Mouse (Mus musculus) frontal cortex, postnatal 14 days (tissue): ENCODE results near the gene Tspan8.

ENCODE experiments used
- DNase-seq, 2 experiments: peaks; one replicate each; pipeline ENCODE4 v3.0.0; 2022; ENCODE audit warnings: low spot score in 2 of 2

Tspan8 gene

DNA sequence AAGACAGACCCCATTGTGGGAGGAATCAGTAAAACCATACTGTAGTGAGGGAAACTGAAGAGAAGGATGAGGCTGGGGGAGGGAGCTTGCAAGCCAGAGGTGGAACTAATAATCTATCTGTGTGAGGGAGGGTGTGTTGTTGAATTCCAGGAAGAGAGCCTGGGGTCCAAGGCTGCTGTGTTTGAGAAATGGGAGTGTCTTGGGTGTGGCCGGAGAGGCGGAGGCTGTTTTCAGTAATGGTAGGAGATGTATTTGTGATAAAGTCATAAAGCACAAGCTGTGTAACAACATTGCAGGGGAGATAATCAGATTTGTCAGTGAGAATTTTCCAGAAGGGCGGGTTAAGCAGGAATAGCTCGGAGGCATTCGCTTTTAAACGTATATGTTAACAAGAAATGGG, 17.4 kb downstream of the Tspan8 start:
- DNase-seq: no peak

DNA sequence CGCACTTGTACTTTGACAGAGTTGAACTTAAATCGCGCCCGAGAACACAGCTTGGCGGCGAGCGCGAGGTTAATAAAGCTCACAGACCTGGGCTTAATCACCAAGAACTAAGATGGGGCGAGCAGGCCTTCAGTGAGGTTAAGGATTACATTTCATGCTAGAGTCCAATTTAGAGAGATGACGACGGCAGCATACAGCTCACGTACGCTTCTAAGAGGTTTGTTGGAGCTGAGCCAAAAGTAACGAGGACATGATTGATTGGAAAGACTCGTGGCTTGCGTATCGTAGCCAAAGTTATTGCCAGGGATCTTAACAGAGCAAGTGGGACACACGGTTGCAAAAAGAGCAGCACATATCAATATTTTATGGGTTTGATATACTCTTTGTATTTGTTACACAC, 30.3 kb downstream of the Tspan8 start:
- DNase-seq: no peak

DNA sequence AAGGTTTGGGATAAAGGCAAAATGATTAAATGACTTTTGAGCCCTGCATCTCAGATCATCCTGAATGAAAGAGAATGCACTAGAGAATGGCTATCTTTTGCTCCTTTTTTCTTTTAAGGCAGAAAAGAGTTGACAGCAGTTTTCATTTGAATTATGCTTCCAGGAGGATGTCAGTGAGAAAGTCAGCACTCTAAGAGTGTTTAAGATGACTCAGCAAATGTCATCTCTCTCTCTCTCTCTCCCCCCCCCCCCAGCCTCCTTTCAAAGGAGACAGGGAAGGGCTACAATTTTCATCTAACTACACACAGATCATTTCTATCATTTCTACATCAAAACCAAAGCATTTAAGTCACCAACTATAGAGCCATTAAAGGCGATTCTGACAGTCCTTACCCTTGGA, 31.9 kb downstream of the Tspan8 start:
- no peak for DNase-seq

DNA sequence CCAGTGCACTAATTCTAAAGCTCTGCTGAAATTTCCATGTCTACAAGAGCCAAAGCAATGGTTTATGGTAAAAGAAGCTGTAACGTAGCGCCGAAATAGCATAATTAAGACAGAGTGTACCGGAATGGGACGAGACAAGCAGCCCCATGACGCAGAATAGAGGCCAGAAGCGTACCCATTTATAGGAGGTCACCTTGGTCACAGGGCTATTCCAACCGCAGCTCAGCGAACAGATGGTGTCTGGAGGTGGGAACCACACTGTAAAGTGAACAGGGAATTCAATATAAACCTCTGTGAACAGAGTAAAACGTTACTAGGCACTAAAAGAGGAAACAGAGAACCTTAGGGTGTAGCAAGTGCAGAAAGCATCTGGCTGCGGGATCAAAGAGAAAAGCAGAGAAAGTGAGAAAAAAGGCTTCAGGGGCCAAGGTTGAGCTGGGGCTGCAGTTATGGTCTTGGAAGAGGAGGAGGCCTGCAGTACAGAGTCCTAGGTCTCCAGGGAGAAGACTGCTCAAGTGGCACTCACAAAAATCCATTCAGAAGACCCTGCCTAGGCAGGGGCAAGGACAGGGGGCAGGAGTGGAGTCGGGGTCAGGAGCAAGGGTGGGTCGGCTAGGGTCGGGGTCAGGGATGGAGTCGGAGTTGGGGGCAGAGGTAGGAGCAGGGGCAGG, 43.7 kb downstream of the Tspan8 start:
- DNase-seq: no peak

DNA sequence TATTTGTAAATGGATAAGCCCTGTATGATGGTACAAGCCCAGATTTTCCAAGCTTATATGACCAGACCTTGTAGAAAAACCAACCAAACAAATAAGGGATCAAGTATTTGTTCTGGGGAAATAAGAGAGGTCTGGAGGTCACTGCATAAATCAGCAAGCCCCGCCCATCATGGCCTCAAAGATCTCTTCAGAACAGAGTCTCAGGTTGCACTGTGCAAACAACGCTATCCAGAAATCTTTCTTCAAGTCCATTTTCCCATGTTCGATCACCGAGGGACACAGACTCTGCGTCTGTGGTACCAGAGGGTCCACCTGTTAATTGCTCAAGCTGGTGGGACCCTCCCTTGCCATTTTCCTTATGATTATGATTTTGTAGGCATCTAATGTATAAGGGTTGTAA, 45.3 kb downstream of the Tspan8 start:
- no peak for DNase-seq

DNA sequence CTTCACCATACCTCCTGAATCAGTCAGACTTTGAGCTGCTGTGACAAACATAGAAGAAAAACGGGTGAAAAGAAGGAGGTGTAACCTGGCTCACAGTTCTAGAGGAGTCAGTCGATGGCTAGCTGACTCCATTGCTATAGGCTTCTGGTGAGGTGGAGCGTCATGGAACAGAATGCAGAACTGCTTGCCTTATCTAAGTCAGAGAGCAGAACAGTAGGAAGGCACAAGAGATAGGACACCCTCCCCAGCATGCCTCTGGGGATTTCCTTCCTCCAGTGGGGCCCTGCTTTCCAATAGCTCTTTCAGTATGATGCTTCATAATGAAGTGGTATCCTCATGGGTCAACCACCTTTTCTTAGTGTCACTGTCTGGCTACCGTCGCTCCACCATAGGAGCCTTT, 66.1 kb downstream of the Tspan8 start:
- no peak for DNase-seq

DNA sequence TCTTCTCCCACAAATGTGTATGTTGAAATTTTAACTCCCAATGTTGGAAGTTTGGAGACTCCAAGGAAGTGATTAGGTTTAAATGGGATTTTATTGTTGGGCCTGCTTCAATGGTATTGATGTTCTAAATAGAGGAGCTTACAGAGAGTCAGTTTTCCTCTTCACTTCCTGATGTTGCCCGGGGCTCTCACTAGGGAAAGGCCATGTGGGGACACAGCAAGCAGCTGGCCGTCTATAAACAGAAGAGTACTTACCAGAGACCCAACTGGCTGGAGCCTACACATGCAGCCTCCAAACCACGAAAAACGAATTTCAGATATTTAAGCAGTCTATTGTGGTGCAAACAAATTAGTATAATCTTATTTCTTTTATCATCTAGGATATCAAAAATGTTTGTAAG, 75.3 kb downstream of the Tspan8 start:
- no peak for DNase-seq

DNA sequence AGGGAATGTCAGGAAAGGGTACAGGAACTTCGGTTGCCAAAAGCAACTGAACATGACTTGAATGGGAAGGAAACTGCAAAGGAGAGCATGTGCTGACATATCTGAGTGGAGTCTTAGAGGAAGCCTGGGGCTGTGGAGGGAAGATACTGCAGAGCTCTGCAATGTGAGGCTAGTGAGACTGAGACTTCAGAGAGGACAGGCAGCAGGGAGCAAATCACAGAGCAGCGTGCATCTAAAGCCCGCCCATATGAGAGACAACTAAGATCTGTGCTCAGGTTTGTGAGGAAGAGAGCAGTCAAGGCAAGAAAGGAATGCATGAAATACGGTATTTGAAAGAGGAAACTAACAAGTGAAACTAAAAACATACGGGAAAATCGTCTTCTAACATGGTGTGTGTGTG, 76.3 kb downstream of the Tspan8 start:
- DNase-seq: no peak

DNA sequence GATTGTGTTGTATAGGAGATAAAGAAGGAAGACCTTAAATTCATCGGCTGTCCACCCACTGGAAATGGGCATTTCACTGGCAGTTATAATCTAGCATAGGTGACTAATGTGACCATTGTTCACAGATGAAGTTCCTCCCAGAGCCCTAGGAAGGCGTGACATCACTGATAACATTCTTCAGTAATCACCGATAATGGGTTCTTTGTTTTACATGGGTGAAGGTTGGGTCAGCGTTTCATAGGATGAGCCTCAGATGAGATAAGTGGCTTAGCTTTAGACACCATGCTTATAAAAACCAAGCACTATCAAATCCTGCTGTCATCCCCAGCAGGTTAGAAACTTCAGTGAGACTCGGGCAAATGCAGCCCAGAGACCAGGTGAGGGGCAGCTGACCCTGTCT, 77.4 kb downstream of the Tspan8 start:
- DNase-seq: no peak

DNA sequence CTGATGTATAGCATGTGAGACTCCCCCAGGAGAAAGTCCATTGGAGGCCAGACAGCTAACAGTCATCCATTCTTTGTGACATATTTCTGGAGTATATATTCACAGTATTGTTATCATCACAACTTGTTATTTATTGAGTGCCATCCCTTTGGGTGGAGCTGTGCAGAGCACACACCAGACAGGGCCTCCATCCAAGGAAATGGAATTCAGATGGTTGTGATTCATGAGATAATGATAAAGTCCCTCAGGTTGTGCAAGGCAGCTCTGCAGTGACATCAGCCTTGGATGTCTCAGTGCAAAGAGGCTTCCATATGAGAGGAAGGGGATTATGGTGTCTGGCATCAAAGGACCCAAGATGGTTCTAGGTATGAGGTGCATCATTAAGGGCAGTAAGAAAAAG, 80.1 kb downstream of the Tspan8 start:
- no peak for DNase-seq

DNA sequence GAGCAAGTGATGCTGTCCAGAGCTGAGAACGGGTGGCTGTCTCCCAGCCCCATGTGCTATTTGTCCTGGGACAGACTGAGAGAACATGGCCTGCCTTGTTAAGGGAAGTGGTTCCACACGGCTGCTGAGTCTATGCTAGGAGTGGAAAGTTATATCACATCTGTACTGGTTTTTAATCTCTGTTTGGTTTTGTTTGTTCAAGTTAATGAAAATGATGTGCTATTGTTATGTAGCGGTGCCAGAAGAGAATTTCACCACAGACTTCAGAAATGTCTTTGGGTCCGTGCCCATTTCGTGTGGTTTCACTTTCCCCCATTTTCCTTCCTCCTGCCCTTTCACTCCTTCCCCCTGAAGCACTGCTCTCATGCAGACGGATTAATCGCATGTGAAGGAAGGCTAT, 80.6 kb downstream of the Tspan8 start:
- no peak for DNase-seq
